Mouse (Mus musculus): ENCODE data around the gene Gns.

- TF ChIP-seq CTCF (IDR thresholded peaks at IDR 0.05) (no peak), EP300 (IDR thresholded peaks at IDR 0.05) (no peak)
Observed at GRCm38 (mm10) chr10:121424455-121424854, 59.6 kb downstream of the Gns start.

Measured in lung, postnatal 0 days (tissue).